Mouse (Mus musculus) testis, adult 2 months (tissue): ENCODE results near the gene Nfkbia. TPM values are rescaled to one million over a fixed set of nuclear protein-coding genes. Genes with fewer than 3 reads are reported as not detected.

Experiments used
- H3K27ac ChIP-seq: fragments of 200-500 bp; 2 replicates; pipeline ENCODE4 v1.5.1; 2012; ENCODE audit warnings: low read depth, low read length; ENCODE audit not compliant: control insufficient read depth, insufficient read depth
- H3K27me3 ChIP-seq: fragments of 200-500 bp; 2 replicates; pipeline ENCODE4 v1.6.1; 2012; ENCODE audit warnings: mild to moderate bottlenecking, low read length, moderate library complexity; ENCODE audit not compliant: control insufficient read depth, insufficient read depth
- H3K36me3 ChIP-seq: fragments of 200-500 bp; 2 replicates; pipeline ENCODE4 v1.6.1; 2012; ENCODE audit warnings: mild to moderate bottlenecking, low read length; ENCODE audit not compliant: control insufficient read depth, insufficient read depth
- H3K4me1 ChIP-seq: fragments of 200-500 bp; 2 replicates; pipeline ENCODE4 v1.6.1; 2012; ENCODE audit warnings: low read length; ENCODE audit not compliant: control insufficient read depth, insufficient read depth
- H3K4me3 ChIP-seq: fragments of 200-500 bp; 2 replicates; pipeline ENCODE4 v1.5.1; 2012; ENCODE audit warnings: low read depth, mild to moderate bottlenecking, low read length, moderate library complexity, mixed read lengths; ENCODE audit not compliant: control insufficient read depth
- CTCF ChIP-seq: fragments of 200-500 bp; IDR thresholded peaks from 2 replicates; pipeline ENCODE4 v1.5.1; 2012; ENCODE audit warnings: low read depth, mild to moderate bottlenecking, inconsistent platforms, low read length, moderate library complexity; ENCODE audit not compliant: control insufficient read depth, insufficient read depth, insufficient replicate concordance
- POLR2A ChIP-seq: fragments of 200-500 bp; IDR thresholded peaks from 2 replicates; pipeline ENCODE4 v1.6.1; 2012; ENCODE audit warnings: low read depth, mild to moderate bottlenecking, inconsistent platforms, low read length, moderate library complexity; ENCODE audit not compliant: control insufficient read depth
- polyA plus RNA-seq: library from polyadenylated mRNA; depleted of rRNA; stranded (reverse); fragments of >200 nt; gene quantifications from 2 replicates; pipeline ENCODE4 v1.2.3, GENCODE M21; 2012

The Nfkbia gene
- polyA plus RNA-seq, 1 experiment = 31.2 TPM

GRCm38 (mm10) chr12:55453924-55454323 lies 38.5 kb downstream of the Nfkbia start:
- H3K4me1 ChIP-seq = peaks cover 6% of the 10 kb centered on the region
- no peak overlapping the region for H3K27ac ChIP-seq
- TF ChIP-seq POLR2A (no peak), CTCF (no peak)
- H3K27me3 ChIP-seq = no peaks in the 10 kb centered on the region
- H3K4me3 ChIP-seq = no peak overlapping the region
- no peaks in the 10 kb centered on the region for H3K36me3 ChIP-seq

GRCm38 (mm10) chr12:55452839-55453238 lies 39.6 kb downstream of the Nfkbia start:
- Histone ChIP-seq H3K4me1 (peaks cover 6% of the 10 kb centered on the region), H3K36me3 (no peaks in the 10 kb centered on the region), H3K27ac (0 out of 2 replicates have a peak overlapping the region, but pooled peaks have one; percentile 64), H3K27me3 (no peaks in the 10 kb centered on the region), H3K4me3 (no peak overlapping the region)
- TF ChIP-seq POLR2A (no peak), CTCF (no peak)

- no peaks in the 10 kb centered on the region for H3K36me3 ChIP-seq
- H3K4me1 ChIP-seq = peaks cover 14% of the 10 kb centered on the region
- H3K27ac ChIP-seq = peak overlapping the region; percentile 16; the same call in 1 of the 2 replicates
- H3K27me3 ChIP-seq = no peaks in the 10 kb centered on the region
- H3K4me3 ChIP-seq = no peak overlapping the region
- TF ChIP-seq POLR2A (no peak), CTCF (no peak)
Observed at GRCm38 (mm10) chr12:55450421-55450820, 42.0 kb downstream of the Nfkbia start.

GRCm38 (mm10) chr12:55449048-55449447 lies 43.4 kb downstream of the Nfkbia start:
- H3K36me3 ChIP-seq = no peaks in the 10 kb centered on the region
- no peaks in the 10 kb centered on the region for H3K27me3 ChIP-seq
- no peak overlapping the region for H3K4me3 ChIP-seq
- no peak overlapping the region for H3K27ac ChIP-seq
- peaks cover 11% of the 10 kb centered on the region for H3K4me1 ChIP-seq
- TF ChIP-seq POLR2A (no peak), CTCF (no peak)

- Histone ChIP-seq H3K4me3 (no peak overlapping the region), H3K27ac (no peak overlapping the region), H3K36me3 (no peaks in the 10 kb centered on the region), H3K27me3 (no peaks in the 10 kb centered on the region), H3K4me1 (peaks cover 11% of the 10 kb centered on the region)
- TF ChIP-seq POLR2A (no peak), CTCF (no peak)
Observed at GRCm38 (mm10) chr12:55448457-55448856, 44.0 kb downstream of the Nfkbia start.

- Histone ChIP-seq H3K4me1 (peaks cover 11% of the 10 kb centered on the region), H3K4me3 (no peak overlapping the region), H3K36me3 (no peaks in the 10 kb centered on the region), H3K27ac (peak overlapping the region; percentile 89), H3K27me3 (no peaks in the 10 kb centered on the region)
- TF ChIP-seq CTCF (no peak), POLR2A (no peak)
Observed at GRCm38 (mm10) chr12:55447396-55447760, 45.1 kb downstream of the Nfkbia start.

- Histone ChIP-seq H3K27ac (peak overlapping the region; percentile 89), H3K4me1 (peaks cover 11% of the 10 kb centered on the region), H3K36me3 (no peaks in the 10 kb centered on the region), H3K4me3 (no peak overlapping the region), H3K27me3 (no peaks in the 10 kb centered on the region)
- TF ChIP-seq POLR2A = no peak
- TF ChIP-seq CTCF = no peak
Observed at GRCm38 (mm10) chr12:55446746-55447395, 45.6 kb downstream of the Nfkbia start.

GRCm38 (mm10) chr12:55446366-55446745 lies 46.1 kb downstream of the Nfkbia start:
- H3K27me3 ChIP-seq = no peaks in the 10 kb centered on the region
- H3K4me3 ChIP-seq = no peak overlapping the region
- no peaks in the 10 kb centered on the region for H3K36me3 ChIP-seq
- no peak for TF ChIP-seq POLR2A
- no peak for TF ChIP-seq CTCF
- H3K27ac ChIP-seq = peak overlapping the region; percentile 89
- peaks cover 11% of the 10 kb centered on the region for H3K4me1 ChIP-seq

- no peak for TF ChIP-seq CTCF
- TF ChIP-seq POLR2A = no peak
- Histone ChIP-seq H3K36me3 (no peaks in the 10 kb centered on the region), H3K27me3 (no peaks in the 10 kb centered on the region), H3K4me1 (peaks cover 11% of the 10 kb centered on the region), H3K27ac (peak overlapping the region; percentile 89), H3K4me3 (no peak overlapping the region)
Observed at GRCm38 (mm10) chr12:55445583-55445982, 46.9 kb downstream of the Nfkbia start.
